Mouse (Mus musculus) liver, postnatal 0 days (tissue): ENCODE results near the gene C730034F03Rik.

Experiments
- CTCF ChIP-seq: sonication (generic); IDR thresholded peaks from 2 replicates; pipeline ENCODE4 v1.5.1; 2016; ENCODE audit warnings: antibody characterized with exemption, low read depth
- EP300 ChIP-seq: IDR thresholded peaks from 2 replicates; pipeline ENCODE4 v1.6.1; 2016; ENCODE audit warnings: antibody characterized with exemption, low read depth, mild to moderate bottlenecking

DNA sequence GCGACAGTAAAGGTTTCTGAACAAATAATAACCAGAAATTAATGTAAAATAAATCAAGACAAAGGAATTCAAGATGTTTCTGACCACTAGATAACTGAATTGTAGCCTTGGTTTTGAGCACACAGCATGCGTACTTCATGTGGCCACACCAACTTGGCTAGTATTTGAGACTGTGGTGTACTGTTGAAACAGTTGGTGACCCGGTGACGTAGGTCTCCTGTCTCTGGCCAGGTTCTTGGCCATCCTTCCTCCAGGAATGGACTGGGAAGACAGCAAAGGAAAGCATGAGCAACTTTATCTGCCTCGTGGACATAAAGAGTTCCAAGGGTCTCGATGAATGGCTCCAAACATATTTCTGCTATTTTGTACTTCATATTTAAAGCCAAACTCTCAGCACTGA, 2.4 kb downstream of the C730034F03Rik start:
- TF ChIP-seq CTCF: no peak
- no peak for TF ChIP-seq EP300
